Mouse (Mus musculus) ovary, postnatal 10 days (tissue): Measurements from ENCODE around the gene Fscn2.
"Not testable (repeated sequence)": the region's sequence is repeated elsewhere in the genome, so short reads cannot be mapped to it uniquely, and the experiment has no call there.

ENCODE experiments used
- DNase-seq: peaks from one replicate; pipeline ENCODE4 v3.0.0; 2022; ENCODE audit warnings: low spot score

Gene Fscn2

DNA sequence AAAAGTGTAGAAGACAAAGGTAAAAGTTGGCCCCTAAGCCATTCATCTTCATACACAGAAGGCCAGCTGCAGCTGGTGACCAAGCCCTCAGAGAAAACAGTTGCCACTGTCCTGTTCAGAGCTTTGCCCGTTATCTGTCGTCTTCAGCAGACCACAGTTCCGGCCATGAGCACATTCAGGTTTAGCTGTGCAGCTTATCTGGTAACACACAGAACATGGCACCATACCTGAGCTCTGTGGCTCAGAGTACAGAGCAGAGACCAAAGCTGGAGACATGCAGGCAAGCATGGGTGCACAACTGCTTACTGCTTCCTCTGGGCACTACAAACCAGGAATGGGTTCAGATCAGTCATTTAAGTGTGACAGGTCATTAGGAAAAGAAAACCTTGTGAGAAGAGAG is 44.5 kb downstream of the Fscn2 start:
- DNase-seq: no peak

- no peak for DNase-seq
Measured at GRCm38 (mm10) chr11:120406445-120406844, 45.1 kb downstream of the Fscn2 start.

- DNase-seq: not testable (repeated sequence)
Measured at GRCm38 (mm10) chr11:120413621-120414020, 52.3 kb downstream of the Fscn2 start.
